Mouse (Mus musculus) small intestine, adult 2 months (tissue): ENCODE results near the gene Clic1. TPM values are rescaled to one million over a fixed set of nuclear protein-coding genes. Genes with fewer than 3 reads are reported as not detected.

Source experiments
- H3K27ac ChIP-seq: fragments of 200-500 bp; 2 replicates; pipeline ENCODE4 v1.5.1; 2012; ENCODE audit warnings: low read depth, low read length, control low read depth, inconsistent platforms; ENCODE audit not compliant: insufficient read depth
- H3K27me3 ChIP-seq: fragments of 200-500 bp; 2 replicates; pipeline ENCODE4 v1.6.1; 2012; ENCODE audit warnings: mild to moderate bottlenecking, moderate library complexity, low read length, inconsistent platforms; ENCODE audit not compliant: control insufficient read depth, insufficient read depth
- H3K36me3 ChIP-seq: fragments of 200-500 bp; 2 replicates; pipeline ENCODE4 v1.6.1; 2012; ENCODE audit warnings: mild to moderate bottlenecking, low read length, control low read depth, inconsistent platforms; ENCODE audit not compliant: control insufficient read depth, insufficient read depth
- H3K4me1 ChIP-seq: fragments of 200-500 bp; 2 replicates; pipeline ENCODE4 v1.6.1; 2012; ENCODE audit warnings: low read length, inconsistent platforms, mixed read lengths; ENCODE audit not compliant: control insufficient read depth, insufficient read depth, insufficient read length
- H3K4me3 ChIP-seq: fragments of 200-500 bp; 2 replicates; pipeline ENCODE4 v1.5.1; 2012; ENCODE audit warnings: low read depth, mild to moderate bottlenecking, control low read depth, inconsistent platforms, low read length, moderate library complexity
- CTCF ChIP-seq: fragments of 200-500 bp; IDR thresholded peaks from 2 replicates; pipeline ENCODE4 v1.5.1; 2012; ENCODE audit warnings: low read depth, mild to moderate bottlenecking, control low read depth, inconsistent platforms, low read length, moderate library complexity, mixed read lengths; ENCODE audit not compliant: insufficient replicate concordance, insufficient read length; ENCODE audit errors: extremely low read depth
- POLR2A ChIP-seq: fragments of 200-500 bp; IDR thresholded peaks from 2 replicates; pipeline ENCODE4 v1.6.1; 2012; ENCODE audit warnings: low read depth, mild to moderate bottlenecking, control low read depth, inconsistent platforms, low read length, moderate library complexity
- WGBS: fragments of 180-500 bp; shearing (Covaris S2); methylation state at CpG from one replicate; pipeline ENCODE4 v1.1.7; 2018; 5-methylcytosine and 5-hydroxymethylcytosine counted together
- polyA plus RNA-seq: library from polyadenylated mRNA; depleted of rRNA; stranded (reverse); fragments of >200 nt; gene quantifications from 2 replicates; pipeline ENCODE4 v1.2.3, GENCODE M21; 2012

The Clic1 gene
- polyA plus RNA-seq, 1 experiment, result 219 TPM

GRCm38 (mm10) chr17:35055691-35056495, 6.1 kb downstream of the Clic1 start:
- WGBS, result 85% methylated on average over 7 of the region's 7 CpGs
- TF ChIP-seq CTCF, result no peak
- TF ChIP-seq POLR2A, result no peak
- Histone ChIP-seq H3K4me3 (no peak overlapping the region), H3K36me3 (peaks cover 55% of the 10 kb centered on the region), H3K27ac (no peak overlapping the region), H3K4me1 (peaks cover 26% of the 10 kb centered on the region), H3K27me3 (no peaks in the 10 kb centered on the region)

DNA sequence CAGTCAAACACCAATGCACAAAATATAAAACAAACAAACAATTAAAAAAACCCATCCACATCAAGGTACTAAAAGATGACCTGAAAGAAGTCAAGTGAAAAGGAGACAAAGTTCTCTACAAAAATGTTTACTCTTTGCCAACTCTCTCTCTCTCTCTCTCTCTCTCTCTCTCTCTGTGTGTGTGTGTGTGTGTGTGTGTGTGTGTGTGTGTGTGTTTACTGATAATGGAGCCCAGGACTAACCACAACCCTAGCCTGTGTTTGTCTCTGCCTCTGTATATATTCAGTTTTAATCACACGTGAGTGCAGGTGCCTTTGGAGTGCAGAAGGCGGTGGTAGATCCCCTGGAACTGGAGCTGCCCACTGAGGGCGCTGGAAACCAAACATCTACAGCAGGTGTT, 7.3 kb downstream of the Clic1 start:
- H3K4me3 ChIP-seq, result no peak overlapping the region
- WGBS, result 79% methylated on average over 3 of the region's 3 CpGs
- H3K27ac ChIP-seq, result no peak overlapping the region
- H3K36me3 ChIP-seq, result peaks cover 54% of the 10 kb centered on the region
- no peaks in the 10 kb centered on the region for H3K27me3 ChIP-seq
- H3K4me1 ChIP-seq, result peaks cover 26% of the 10 kb centered on the region
- TF ChIP-seq CTCF (no peak), POLR2A (no peak)

GRCm38 (mm10) chr17:35058316-35058715, 8.6 kb downstream of the Clic1 start:
- H3K27me3 ChIP-seq, result no peaks in the 10 kb centered on the region
- WGBS, result 58% methylated on average over 9 of the region's 9 CpGs
- peaks cover 42% of the 10 kb centered on the region for H3K36me3 ChIP-seq
- H3K27ac ChIP-seq, result no peak overlapping the region
- peaks cover 21% of the 10 kb centered on the region for H3K4me1 ChIP-seq
- TF ChIP-seq CTCF, result no peak
- no peak for TF ChIP-seq POLR2A
- no peak overlapping the region for H3K4me3 ChIP-seq

GRCm38 (mm10) chr17:35058911-35059892, 9.4 kb downstream of the Clic1 start, which contains the start of gene Ddah2:
Ddah2 (plus strand) TSS chr17:35059035.
- Histone ChIP-seq H3K27me3 (no peaks in the 10 kb centered on the region), H3K36me3 (peaks cover 35% of the 10 kb centered on the region), H3K27ac (peak within 1 kb of the TSS; percentile 52; the same call in 1 of the 2 replicates), H3K4me3 (peak within 1 kb of the TSS; percentile 68), H3K4me1 (peaks cover 25% of the 10 kb centered on the region)
- TF ChIP-seq CTCF, result peak; percentile 66
- peak; percentile 48 for TF ChIP-seq POLR2A
- 1% methylated on average over 57 of the region's 57 CpGs for WGBS

DNA sequence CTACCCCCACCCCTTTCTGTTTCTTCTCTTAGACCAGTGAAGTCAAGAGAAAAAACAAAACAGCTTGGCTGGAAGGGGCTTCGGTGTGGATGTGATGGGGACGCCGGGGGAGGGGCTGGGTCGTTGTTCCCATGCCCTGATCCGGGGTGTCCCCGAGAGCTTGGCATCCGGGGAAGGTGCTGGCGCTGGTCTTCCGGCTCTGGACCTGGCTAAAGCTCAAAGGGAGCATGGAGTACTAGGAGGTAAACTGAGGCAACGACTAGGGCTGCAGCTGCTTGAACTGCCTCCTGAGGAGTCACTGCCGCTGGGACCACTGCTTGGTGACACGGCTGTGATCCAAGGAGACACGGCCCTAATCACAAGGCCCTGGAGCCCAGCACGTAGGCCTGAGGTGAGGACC, 10.3 kb downstream of the Clic1 start:
- Histone ChIP-seq H3K27ac (no peak overlapping the region), H3K4me1 (peaks cover 30% of the 10 kb centered on the region), H3K36me3 (peaks cover 29% of the 10 kb centered on the region), H3K27me3 (no peaks in the 10 kb centered on the region; the same call in 1 of the 2 replicates), H3K4me3 (peak overlapping the region; percentile 68)
- TF ChIP-seq CTCF (no peak), POLR2A (no peak)
- WGBS, result 38% methylated on average over 14 of the region's 14 CpGs

DNA sequence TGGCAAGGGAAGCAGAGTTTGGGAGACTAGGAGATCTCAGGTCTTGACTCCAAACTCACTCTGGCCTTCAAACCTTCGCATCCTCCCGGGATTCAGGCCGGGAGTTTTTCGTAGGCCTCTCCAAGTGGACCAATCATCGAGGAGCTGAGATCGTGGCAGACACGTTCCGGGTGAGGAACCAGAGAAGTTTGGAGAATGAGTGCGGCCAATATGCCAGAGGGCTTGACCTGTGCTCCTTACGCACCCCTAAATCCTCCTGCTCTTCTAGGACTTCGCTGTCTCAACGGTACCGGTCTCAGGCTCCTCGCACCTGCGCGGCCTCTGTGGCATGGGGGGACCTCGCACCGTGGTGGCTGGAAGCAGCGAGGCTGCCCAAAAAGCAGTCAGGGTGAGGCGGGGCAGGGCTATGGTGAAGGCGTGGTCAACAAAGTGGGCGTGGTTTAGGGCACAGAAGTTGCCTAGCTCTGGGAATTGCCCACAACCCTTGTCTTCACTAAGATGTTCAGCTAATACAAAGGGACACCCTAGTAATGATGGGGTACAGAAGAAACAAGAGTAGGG, 11.1 kb downstream of the Clic1 start:
- H3K4me3 ChIP-seq, result no peak overlapping the region
- 71% methylated on average over 22 of the region's 22 CpGs for WGBS
- peaks cover 22% of the 10 kb centered on the region for H3K36me3 ChIP-seq
- TF ChIP-seq CTCF (no peak), POLR2A (no peak)
- H3K27me3 ChIP-seq, result no peaks in the 10 kb centered on the region; the same call in 1 of the 2 replicates
- no peak overlapping the region for H3K27ac ChIP-seq
- H3K4me1 ChIP-seq, result peaks cover 36% of the 10 kb centered on the region
